Mouse (Mus musculus) liver, adult (tissue): ENCODE results near the gene Zfp444.

Experiments used
- GATA4 ChIP-seq: IDR thresholded peaks from 2 replicates; pipeline ENCODE4 v1.6.1; 2014; ENCODE audit warnings: mild to moderate bottlenecking, low read length; ENCODE audit not compliant: insufficient replicate concordance

Zfp444 gene

DNA sequence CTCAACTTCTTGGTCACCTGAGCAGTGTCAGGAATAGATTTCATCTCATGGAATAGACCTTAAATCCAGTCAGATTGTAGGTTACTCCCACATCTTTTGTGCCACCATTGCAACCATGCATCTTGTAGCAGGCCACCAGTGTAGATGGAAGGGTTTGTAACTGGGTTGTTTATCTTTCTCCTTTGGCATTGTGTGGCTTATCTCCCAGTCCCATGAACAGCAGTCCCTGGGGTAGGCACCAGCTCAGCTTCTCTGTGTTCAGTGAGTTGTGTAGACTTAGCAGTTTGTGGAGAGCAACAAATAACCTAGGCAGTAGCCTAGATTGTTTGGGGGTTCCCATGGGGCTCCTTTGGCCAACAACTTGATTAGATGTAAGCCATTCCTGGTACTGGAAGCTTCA is 10.9 kb downstream of the Zfp444 start:
- TF ChIP-seq GATA4 = no peak

- no peak for TF ChIP-seq GATA4
These were observed 11.8 kb downstream of the Zfp444 start for GRCm38 (mm10) chr7:6183802-6184201.

GRCm38 (mm10) chr7:6184521-6184920 is 12.5 kb downstream of the Zfp444 start:
- TF ChIP-seq GATA4 = no peak

DNA sequence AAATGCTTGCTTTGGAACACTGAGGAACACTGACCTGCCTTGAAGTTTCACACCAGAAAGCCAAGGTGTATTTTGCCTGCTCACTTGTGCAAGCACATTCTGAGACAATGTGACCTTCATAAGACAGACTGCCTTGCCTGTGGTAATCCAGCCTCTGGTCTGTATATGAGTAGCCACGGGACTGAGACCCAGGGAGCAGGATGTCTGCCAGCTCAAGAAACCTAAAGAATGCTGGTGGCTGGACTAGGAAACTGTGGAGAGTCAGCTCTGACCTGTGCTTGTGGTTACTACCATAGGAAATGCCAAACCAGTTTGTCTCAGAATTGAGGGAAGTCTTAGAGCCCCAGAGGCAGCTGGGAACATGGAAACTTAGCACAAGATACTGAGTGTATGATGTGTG is 13.4 kb downstream of the Zfp444 start:
- no peak for TF ChIP-seq GATA4

- no peak for TF ChIP-seq GATA4
These were observed 14.2 kb downstream of the Zfp444 start for GRCm38 (mm10) chr7:6186176-6186575.

GRCm38 (mm10) chr7:6186756-6187155 is 14.7 kb downstream of the Zfp444 start:
- TF ChIP-seq GATA4 = no peak

DNA sequence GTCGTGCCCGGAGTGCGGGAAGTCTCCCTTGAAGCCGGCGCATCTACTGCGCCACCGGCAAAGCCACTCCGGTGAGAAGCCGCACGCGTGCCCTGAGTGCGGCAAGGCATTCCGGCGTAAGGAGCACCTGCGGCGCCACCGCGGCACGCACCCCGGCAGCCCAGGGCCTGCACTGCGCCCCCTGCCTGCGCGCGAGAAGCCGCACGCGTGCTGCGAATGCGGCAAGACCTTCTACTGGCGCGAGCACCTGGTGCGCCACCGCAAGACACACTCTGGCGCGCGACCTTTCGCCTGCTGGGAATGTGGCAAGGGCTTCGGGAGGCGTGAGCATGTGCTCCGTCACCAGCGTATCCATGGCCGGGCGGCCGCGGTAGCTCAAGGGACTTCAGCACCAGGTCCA is 17.5 kb downstream of the Zfp444 start:
- TF ChIP-seq GATA4 = no peak

- no peak for TF ChIP-seq GATA4
These were observed 19.4 kb downstream of the Zfp444 start for GRCm38 (mm10) chr7:6191376-6191775.

DNA sequence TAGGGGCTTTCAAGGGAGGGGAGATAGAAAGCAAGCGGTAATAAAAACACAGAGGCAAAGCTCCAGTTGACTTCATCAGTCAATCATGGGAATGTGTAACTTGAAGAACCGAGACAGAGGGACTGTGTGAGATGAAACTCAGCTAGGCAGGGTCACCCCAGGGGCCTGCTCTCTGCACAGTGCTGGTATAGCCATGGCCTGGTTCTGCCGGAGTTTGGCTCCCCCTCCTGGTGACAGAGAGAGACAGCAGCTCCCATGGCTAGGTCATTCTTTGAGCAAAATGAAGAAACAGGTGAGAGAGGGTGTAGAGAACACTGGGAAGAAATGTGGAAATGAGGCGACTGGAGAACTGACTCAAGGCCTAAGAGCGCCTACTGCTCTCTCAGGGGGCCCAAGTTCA is 22.1 kb downstream of the Zfp444 start:
- no peak for TF ChIP-seq GATA4

DNA sequence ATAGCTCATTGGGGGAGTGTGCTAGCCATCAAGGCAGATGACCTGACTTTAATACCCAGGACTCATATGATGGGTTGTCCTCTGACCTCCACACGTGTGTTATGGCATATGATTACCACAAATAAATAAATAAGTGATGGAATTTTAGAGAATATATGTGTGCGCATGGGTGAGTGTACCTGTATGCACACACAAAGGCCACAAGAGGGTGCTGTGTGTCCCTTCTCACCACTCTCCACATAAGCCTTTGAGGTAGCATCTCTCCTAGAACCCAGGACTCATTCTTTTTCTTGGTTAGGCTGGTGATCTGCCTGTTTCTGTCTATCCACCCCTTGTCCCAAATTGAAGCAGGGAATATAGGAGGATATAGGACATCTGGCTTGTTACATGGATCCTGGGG is 23.8 kb downstream of the Zfp444 start:
- TF ChIP-seq GATA4 = no peak

GRCm38 (mm10) chr7:6196790-6197189 is 24.8 kb downstream of the Zfp444 start, which contains the start of gene Galp:
Gene Galp (plus strand): TSS chr7:6197090.
- TF ChIP-seq GATA4 = no peak

DNA sequence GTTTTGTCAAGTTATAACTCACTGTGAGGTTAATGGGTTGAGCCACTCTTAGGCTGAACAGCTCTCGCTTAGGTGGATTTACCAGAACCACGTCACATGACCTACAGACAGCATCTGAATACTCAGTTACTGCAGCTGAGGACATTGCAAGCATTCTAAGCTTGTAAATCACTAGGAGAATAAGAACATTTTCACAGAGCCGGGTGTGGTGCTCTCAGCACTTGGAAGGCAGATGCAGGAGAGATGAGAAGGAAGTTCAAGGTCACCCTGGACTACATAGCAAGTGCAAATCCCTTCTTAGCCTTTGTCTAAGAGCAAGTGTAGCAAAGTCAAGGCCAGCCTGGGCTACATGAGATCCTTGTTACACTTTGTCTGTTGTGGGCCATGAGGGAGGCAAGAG is 32.2 kb downstream of the Zfp444 start:
- no peak for TF ChIP-seq GATA4

GRCm38 (mm10) chr7:6213144-6213543 is 41.1 kb downstream of the Zfp444 start:
- TF ChIP-seq GATA4 = no peak

GRCm38 (mm10) chr7:6220147-6220546 is 48.1 kb downstream of the Zfp444 start:
- no peak for TF ChIP-seq GATA4

DNA sequence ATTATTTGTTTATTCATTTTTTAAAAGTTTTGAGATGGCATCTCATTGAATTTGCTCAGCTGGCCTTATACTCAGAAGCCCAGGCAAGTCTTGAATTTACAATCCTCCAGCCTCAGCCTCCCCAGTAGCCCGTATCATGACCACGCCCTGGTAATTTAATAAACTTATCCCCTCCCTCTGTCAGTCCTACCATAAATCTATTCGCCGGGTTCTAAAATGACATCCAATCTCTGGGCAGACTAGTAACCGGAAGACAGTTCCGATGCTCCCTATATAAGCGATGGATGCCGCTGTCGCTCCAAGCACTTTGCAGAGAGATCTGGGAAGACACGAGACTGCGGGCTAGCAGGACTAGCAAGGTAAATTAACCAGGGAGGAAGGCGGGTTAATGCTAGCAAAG is 50.0 kb downstream of the Zfp444 start, which contains the start of gene Zscan5b:
Gene Zscan5b, plus strand, starts transcription at position 301 of the 400 bp plus-strand sequence.
- no peak for TF ChIP-seq GATA4

GRCm38 (mm10) chr7:6239787-6240186 is 67.8 kb downstream of the Zfp444 start:
- TF ChIP-seq GATA4 = no peak
